Mouse (Mus musculus) lung, postnatal 0 days (tissue): ENCODE results near the gene Wrb.

Experiments used
- CTCF ChIP-seq: IDR thresholded peaks from 2 replicates; pipeline ENCODE4 v1.5.1; 2016; ENCODE audit warnings: antibody characterized with exemption, mild to moderate bottlenecking
- EP300 ChIP-seq: IDR thresholded peaks from 2 replicates; pipeline ENCODE4 v1.6.1; 2016; ENCODE audit warnings: antibody characterized with exemption, mild to moderate bottlenecking, control low read depth

GRCm38 (mm10) chr16:96165723-96166264 lies 20.6 kb downstream of the Wrb start:
- TF ChIP-seq CTCF (no peak), EP300 (no peak)
